Mouse (Mus musculus): ENCODE results near the gene Siglec1.

Siglec1 gene

DNA sequence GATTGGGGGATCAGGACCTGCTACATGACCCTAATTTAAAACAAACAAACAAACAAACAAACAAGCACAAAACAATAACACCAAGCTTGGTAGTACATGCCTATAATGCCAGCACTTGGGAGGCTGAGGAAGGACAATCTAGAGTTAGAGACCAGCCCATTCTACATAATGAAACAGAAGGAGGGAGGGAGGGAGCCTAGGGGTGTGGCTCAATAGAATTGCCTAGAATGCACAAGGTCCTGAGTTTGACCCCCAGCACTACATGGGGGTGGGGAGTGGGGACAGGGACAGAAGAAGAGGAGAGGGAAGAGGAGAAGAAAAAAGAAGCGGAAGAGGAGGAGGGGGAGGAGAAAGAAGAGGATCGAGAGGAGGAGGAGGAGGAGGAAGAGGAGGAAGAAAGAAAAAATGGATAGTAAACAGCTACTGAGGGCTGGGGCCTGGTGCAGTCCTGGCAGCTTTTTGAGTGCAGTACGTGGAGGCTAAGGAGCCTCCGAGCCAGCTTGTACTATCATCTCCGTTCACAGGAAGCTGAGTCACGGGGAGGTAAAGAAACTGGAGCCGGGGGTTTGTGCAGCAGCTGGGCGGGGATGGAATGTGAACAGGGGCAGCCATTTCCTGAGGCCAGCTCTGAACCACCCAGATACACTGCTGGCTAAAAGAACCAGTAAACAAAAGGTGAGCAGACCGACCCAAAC, 9.7 kb upstream of the Siglec1 start:
- DNase-seq = no peak

DNA sequence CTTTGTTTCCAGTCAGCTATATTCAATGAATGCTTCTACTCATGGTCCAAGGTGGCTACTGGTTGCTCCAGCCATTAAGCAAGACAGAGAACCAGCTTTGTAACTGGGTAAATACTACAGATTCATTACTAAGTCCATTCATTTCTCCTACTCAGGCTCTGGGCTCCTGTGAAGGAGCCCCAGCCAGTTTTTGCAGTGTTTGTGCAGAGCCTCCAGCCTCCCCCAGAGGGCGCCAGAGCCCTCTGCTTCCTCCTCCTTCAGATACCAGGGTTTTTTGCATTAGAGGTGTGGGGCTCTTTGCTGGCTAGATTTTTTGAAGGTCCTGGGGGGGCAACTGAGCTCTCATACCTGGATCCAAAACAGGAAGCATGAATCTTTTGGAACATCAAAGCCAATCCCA, 8.3 kb upstream of the Siglec1 start:
- peak; percentile 63 to 79 for DNase-seq

DNA sequence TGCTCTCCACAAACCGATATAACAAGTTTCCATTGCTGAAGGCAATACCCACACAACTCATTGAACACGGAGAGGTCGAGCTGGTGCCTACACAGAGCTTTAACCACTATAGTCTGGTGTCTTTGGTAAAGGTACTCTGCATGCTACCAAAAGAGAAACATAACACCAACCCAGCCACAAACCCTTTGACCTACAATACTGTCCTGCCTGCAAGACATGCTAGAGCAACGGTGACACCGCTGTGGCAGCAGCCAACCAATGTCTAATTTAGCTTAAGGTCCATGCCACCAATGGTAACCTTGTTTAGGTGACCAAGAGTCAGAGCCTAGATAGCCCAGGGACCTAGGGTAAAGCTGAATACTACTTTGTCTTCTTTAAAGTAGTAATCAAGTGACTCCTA, 7.0 kb upstream of the Siglec1 start:
- DNase-seq = no peak

DNA sequence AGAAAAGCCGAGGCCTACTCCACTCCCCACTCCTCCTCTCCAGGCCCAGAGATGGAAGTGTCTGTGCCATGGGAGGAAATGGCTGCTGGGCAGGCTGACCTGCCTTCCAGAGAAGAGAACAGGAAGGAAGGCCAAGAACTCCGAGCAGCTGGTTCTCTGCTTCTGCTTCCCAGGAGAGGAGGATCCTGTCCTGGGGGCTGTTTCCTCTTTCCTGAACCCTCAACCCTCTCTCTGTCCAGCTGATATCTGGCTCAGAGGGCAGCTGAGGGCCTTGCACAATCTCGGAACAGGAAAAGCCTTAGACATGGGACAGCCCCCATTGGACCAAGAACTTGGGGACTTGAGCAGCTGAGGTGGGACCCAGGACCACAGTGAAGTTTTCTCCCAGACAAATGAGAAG, 4.3 kb upstream of the Siglec1 start:
- no peak for DNase-seq

DNA sequence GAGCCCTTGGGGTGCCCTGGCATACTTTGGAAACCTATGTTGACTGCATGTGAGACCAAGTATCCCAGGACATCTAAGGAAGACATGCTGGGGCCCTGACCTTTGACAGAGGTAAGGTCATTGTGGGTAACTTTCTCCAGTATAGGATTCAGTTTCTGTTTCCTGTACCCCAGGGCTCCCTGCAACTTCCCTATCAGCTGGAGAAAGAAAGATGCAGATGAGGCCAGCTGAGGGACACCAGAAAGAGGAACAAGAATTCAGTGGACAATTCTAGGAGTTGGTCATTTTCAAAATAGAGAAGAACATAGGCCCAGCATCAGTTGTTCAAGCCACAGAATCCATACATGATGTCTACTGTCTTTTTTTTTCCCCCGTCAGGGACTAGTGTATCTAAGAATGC, 3.1 kb upstream of the Siglec1 start:
- DNase-seq = no peak

DNA sequence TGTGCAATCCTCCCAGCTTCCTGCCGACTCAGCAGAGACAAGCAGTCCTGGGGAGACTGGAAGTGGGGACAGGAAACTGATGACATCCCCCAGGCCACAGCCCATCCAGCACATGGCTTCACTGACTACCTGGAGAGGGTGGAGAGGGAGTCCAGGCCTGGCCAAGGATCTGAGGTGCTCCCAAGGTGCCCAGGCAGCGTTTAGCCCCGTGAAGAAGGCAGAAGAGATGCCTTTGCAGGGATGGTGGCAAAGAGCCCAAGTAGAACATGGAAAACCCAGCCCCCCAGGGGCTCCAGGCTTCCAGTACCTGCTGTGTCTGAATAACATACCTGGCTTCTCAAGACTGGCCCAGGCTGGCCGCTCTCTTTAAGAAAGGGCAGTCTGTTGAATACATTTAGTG, 2.0 kb upstream of the Siglec1 start:
- DNase-seq = no peak

DNA sequence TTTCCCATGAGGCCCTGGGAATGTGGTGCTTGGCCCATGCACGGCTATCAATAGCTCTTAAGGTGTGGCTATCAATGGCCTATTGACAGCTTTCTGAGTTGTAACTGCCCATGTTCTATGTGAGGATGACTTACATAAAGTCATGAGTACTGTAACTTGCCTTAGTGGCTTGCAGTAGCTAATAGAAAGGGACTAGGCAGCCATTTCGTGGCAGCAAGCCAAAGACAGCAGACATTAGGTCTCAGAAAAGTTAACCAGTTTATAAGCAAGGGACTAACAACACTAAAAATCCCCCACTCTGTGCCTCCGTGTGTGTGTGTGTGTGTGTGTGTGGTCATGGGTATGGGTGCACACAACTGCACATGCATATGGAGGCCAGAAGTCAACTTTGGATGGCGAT, 2.4 kb downstream of the Siglec1 start:
- DNase-seq = no peak

DNA sequence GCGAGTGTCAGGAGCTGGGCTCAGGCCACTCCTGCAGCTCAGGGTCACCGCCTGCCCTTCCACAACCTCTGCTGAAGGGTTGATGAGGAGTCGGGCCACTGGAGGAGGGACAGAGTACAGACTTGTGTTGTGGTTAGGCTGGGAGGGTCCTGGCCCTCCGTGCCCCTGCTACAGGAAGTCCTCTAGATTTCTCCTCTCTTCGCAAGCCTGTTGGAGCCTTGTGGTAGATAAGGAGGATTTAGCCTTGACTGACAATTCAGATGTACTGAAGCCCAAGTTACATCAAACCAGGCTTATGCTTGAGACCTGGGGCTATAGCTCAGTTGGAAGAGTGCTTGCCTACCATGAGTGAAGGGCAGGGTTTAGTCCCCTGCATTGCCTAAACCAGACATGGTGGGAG, 6.1 kb downstream of the Siglec1 start:
- DNase-seq = no peak

DNA sequence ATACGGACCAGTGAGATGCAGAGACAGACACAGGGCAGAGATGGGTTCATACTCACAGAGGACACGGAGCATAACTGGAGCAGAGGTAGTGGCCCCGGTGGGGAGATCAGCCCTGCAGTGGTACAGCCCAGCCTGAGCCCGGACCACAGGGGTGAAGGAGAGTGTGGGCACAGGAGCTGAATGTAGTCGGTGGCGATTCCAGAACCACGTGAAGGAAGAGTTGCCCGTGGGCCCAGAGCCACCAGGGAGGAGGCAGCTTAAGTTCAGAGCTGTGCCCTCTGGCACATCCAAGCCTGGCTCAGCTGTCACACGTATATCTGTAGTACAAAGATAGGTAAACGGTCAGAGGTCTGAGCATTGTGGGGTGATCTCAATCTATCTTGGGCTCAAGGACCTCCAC, 14.0 kb downstream of the Siglec1 start:
- DNase-seq = no peak

DNA sequence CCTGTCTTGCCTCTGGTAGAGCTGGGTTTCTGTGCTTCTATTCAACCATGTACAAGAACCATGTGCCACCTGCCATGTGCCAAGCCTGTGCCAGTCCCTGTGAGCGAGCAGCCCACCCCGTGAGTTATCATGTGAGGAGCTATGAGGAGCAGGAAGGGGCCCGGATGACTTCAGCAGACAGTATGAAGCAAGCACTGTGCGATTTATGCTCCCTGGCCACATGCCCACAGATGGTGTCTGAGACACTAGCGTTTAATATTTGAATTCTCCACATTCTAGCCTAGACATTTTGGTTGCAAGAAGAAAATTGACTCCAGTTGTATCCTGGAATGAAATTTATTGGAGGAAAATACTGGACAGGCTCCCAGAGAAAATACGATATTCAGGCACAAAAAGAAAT, 19.1 kb downstream of the Siglec1 start:
- no peak for DNase-seq

DNA sequence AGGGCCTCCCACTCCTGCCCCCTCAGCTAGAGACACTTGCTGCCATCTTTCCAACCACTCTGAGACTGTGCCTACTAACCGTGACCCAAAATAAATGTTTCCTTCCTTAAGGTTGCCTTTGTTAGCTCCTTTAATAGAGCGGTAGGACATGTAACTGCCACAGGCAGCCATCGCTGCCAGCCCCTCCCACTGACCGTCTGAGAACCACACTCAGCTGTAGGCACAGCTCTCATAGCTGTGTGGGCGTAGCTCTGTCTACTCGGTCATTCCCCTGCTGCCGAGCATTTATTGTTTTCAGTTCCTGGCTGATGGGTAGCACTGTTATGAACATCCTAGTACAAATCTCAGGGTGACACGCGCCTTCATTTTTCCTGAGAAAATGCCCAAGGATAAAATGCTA, 20.2 kb downstream of the Siglec1 start:
- no peak for DNase-seq

DNA sequence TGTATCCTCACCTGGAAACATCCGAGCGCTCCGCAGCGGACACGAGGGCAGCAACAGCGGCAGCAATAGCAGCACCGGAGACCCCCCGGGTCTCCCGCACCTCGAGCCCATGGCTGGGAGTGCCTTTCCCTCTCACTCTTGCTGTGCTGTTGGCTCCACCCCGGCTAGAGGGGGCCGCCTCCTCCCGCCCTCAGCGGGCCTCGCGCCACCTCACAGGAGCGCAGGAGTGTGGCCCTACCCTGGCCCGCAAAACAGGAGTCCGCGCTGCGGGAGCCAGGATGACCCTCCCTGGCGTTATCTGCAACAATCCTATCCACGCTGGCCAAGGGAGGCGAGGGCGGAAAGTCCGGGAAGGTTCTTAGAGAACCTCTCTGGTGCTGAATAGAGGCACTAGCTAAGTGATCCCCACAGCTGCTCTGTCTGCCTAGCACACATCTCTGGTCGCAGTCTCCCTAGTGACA, 23.1 kb downstream of the Siglec1 start, which contains the start of gene Adam33:
Adam33 (minus strand) TSS at position 411 of the 461 bp plus-strand sequence.
- no peak for DNase-seq

DNA sequence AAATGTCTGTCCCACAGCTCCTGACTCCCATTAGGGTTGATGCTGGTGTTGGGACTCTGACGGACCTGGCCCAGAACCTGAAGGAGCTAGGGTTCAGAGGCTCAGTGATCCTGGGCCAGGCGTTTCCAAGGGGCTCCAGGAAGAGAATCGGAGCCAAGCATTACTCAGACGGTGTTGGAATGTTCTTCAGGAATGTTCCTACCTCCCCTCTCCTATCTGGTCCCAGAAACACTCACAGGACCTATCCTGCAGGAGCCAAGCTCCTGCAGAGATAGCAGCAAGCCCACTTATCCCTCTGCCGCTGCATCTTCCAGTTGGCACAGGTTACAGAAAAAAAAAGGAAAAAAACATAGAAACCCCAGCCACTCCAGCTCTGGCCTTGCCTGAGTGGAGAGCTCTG, 25.0 kb downstream of the Siglec1 start:
- no peak for DNase-seq

DNA sequence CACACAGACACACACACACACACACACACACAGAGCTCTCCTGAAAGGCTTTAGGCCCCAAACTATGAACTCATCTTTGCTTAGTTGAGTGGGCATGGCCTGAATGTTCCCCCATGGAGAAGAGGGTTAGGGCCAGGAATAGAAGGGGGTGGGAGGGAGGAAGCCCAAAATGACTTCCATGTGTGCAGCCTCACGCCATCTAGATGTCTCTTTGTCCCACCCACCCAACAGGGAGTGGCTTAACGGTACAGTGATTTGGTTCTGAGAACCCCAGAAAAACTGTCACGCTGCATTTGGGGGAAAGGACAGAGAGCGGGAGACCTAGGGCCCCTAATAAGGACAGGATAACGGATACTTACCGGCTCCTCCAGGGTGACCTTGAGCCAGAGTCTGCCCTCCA, 25.8 kb downstream of the Siglec1 start:
- no peak for DNase-seq

DNA sequence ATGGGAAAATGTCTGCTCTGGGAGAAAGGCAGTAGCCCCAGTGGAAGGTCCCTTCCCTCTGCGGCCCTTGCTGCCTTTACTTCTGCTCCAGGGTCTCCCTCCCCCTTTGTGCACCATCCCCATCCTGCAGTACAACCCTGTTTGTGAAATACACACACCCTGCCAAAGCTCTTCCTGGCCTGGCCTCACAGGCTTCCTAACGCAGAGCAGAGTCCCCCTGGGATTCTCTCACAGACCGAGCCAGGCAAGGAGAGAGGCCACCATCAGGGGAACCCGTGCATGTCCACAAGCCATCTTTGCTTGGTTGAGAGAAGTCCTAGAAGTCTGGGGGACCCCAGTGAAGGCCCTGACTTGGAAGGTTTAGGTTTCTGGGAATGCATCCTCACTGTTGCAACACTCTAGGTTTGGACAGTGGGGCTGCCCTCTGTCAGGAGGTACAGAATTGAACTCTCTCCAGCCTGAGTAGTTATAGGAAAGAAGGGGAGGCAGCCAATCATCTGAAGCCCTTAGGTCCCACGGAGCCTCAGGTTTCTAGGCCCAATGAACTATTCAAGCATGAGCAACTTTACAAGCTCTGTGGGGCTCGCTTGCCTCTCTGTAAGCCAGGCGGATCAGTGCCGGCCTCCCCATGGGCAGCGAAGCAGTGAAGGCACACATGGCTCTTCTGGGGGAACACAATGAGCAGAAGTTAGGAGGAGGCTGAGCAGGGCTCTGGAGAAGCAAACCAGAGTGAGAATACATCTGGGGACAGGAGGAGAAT, 26.6 kb downstream of the Siglec1 start:
- no peak for DNase-seq

DNA sequence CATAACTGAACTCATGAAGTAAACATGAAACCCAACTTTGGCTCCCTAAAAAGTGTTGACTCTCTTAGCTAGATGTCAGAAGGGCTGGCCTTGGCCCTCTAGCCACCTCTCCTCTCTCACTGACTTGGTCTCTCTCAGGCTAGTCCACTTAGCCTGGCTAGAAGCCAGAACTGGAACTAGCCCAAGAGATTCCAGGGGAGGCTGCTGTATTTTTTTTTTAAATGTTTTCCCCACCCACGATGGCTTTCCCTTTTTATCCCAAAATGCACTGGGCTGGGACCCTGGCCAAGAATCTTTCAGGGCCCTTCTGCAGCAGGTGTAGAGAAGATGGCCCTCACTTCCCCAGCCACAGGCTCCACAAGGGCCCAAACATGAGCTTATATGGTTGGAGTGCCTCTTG, 27.2 kb downstream of the Siglec1 start:
- no peak for DNase-seq

DNA sequence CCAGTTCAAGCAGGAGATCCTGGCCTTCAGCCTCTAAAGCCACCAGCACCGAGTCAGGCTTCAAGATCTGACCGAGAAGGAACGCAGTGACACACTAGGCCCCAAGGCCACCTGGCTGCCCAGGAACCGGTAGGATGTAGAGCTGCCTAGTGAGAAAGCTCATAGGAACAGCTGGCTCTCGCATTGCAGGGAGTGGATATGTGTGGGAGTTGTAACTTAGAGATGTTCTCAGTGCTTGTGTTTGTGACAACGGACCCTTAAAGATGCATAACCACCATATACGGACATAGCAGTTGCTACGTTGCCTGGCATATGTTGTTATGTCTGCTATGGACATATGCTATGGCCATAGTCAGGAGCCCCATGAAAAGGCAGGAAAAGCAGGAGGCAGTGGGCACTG, 27.9 kb downstream of the Siglec1 start:
- no peak for DNase-seq

DNA sequence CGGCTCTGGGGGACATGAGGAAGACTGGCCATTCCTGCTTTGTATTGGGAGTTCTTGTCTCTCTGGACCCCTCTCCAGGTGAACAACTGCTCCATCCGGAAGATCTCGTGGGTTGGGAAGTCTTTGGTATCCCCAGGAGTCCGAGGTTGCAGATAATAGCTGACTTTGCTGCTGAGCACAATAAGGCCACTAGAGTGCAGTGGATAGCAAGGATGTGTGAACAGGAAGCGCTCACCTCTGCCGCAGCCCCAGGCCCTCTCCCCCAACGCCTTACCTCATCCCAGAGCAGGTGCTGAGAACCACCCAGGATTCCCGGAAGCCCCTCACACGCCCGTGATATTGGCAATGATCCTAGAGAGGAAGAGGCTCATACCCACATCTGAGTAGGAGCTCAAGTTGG, 30.4 kb downstream of the Siglec1 start:
- no peak for DNase-seq

DNA sequence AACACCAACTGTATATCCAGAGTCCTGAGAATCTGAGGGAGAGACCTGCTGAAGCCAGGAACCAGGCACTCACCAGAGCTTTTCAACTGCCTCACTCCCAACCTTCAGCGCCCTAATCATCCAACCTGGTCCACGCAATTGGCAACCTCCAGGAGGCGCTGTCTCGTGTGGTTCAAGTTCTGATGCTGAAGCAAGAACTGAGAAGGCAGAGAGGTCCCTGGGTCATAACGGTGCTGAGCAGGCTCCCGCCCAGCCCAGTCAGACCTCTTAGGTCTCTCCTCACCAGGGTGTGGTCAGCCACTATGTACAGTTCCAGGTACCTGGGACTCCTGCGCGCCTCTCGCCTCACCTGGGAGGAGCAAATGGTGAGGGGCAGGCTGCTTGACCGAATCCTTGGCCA, 30.9 kb downstream of the Siglec1 start:
- DNase-seq = peak; percentile 10 to 15

DNA sequence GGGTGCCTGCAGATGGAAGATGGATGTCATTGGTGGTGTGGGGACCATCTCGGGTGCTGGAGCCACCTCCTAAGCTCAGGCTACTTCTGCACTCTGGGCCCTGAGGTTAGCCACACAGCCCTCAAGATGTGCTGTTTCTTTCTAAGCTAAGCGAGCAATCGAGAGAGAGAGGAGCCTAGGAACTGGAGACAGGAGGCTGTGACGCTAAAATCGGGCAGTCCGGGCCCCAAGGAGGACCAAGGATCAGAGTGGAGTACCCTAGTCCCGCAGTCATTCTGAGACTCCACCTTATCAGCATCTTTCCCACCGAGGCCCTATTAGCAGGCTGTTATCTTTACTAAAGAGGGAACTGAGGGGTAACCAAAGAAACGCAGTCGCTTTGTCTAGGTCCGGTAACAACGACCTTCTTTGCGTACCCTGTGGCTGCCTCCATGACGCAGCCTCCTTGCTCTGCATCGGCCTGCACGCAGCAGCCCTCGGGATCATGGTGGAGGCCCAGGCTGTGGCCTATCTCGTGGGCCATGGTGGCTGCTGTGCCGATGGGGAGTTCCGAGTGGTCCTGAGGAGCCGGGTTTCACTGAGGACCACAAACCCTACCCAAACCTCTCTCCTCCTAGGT, 31.8 kb downstream of the Siglec1 start:
- no peak for DNase-seq

DNA sequence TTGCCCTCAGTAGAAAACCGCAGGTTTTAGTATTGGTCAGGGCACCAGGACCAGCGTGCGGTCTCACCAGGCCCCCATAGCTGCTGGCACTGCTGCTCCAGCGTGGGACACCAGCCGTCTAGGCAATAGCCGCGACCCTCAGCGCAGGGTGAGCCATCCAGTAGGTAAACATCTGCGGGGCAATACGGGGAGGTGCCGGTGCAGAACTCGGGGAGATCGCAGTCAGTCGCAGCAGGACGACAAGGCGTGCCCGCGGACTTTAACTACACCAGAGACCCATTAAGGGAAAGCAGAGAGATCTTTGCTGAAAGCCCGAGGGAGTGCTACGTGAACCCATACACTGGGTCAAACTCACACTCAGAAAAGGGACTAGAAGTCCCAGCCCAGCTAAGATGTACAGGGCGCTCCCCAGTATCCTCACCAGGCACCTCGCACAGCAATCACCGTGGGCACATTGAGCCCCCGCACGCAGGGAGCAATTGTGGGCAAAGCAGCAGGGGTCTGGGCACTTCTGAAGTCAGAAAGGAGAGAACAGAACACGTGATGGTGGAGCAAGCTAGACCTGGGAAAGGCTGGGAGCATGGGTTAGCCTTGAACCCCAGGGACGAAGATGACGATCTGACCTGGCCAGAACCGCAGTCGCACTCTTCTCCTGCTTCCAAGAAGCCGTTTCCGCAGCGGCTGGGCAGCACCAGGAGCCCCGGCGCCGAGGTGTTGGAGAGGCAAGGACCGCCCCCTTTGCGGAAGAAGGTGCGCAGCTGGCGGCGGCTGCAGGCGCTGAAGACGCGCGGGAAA, 32.5 kb downstream of the Siglec1 start:
- no peak for DNase-seq

DNA sequence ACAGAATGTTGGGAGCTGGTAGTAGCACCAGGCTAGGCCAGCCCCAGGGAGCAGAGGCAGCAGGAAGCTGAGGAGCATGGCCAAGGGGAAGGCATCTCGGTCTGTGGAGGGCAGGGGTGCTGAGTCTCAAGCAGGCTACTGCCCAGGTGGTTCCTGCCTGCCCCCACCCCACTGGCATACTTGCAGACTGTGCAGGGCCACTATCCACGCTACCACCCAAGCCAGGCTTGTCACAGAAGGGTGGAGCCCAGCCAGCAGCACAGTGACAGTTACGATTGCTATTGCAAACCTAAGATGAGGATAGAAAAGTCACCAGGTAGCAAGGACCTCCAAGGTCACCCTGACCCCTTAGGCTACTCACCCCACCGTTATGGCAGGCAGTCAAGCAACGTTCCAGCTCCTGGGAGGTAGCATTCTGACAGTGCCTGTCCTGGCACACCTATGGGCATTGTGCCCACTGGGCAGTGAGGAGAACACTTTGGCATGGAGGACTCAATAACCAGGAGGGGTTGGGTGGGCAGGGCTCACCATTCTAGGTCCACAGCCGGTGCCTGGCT, 33.6 kb downstream of the Siglec1 start:
- no peak for DNase-seq

DNA sequence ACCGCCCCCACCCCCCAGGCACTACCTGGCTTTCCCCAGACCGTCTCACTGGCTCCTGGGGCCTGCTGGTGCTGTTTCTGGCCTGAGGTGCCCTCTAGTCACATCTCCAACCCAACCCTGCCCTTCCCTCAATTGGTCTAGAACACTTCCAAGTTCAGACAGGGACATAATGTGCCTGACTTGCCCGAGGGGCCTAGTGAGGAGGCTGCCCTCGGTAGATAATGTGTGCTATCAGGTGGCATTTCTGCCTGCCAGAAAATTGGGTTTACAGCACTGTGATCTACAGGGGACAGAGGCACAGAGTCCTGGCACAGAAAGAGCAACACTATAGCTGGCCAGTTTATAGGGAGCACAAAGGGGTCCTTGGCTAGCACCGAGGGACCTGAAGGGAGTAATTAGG, 34.5 kb downstream of the Siglec1 start:
- DNase-seq = no peak
